Mouse (Mus musculus) liver, embryonic 14.5 days (tissue): ENCODE measurements around the gene Htr1a.

Source experiments
- CTCF ChIP-seq: IDR thresholded peaks from 2 replicates; pipeline ENCODE4 v1.5.1; 2016; ENCODE audit warnings: antibody characterized with exemption, low read depth, control low read depth
- EP300 ChIP-seq: IDR thresholded peaks from 2 replicates; pipeline ENCODE4 v1.6.1; 2016; ENCODE audit warnings: antibody characterized with exemption, low read depth

GRCm38 (mm10) chr13:105443339-105443738, at the start of gene Htr1a:
- TF ChIP-seq CTCF (no peak), EP300 (no peak)
